Mouse (Mus musculus): ENCODE data around the gene Ina. TPM values are rescaled to one million over a fixed set of nuclear protein-coding genes. Genes with fewer than 3 reads are reported as not detected.

Ina gene
- polyA plus RNA-seq, 1 experiment from 2014 or later: not detected

DNA sequence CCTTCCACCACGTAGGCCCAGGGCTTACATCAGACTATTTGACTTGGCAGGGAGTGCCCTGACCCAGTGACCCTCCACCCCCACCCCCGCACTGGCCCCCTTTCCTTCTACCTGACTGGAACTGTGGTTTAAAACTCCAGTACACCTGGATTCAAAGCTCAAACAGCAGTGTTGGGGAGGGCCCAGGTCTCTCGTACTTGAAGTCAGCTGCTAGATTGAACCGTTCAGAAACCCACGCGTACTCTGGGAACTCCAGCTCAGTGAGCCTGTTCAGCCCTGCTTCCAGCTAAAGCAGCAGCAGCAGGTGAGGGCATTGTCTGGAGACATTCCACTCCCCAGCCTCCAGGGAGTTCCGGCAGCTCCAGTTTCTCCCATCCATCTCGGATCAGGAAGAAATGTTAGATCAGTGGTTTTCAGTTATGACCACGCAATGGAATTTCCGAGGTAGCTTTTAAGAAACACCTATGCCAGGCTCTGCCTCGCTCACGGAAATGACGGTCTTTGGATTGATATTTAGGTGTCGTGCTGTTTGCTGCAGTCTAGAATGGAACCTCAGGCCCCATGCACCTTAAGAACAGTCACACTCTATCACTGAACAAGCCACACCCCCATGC is 31.0 kb upstream of the Ina start:
- WGBS (ENCODE audit: insufficient replicate concordance): 48% methylated on average over 14 of the region's 14 CpGs
- DNase-seq (peak; percentile 73), ATAC-seq (peak; percentile 47)
- H3K36me3 ChIP-seq (replicated peaks; ENCODE audit: insufficient read depth, low read length): no peaks in the 10 kb centered on the region
- peaks cover 56% of the 10 kb centered on the region for H3K4me1 ChIP-seq (ENCODE audit: insufficient read depth)
- TF ChIP-seq CTCF (IDR thresholded peaks at IDR 0.05; ENCODE audit: low read depth) (no peak), EP300 (IDR thresholded peaks at IDR 0.05; ENCODE audit: low read depth) (no peak)
- no peak overlapping the region for H3K4me3 ChIP-seq (ENCODE audit: low read depth, low read length)
- no peaks in the 10 kb centered on the region for H3K27me3 ChIP-seq (ENCODE audit: insufficient read depth, low read length)
- no peaks in the 10 kb centered on the region for H3K9me3 ChIP-seq (ENCODE audit: low read length)
- H3K27ac ChIP-seq (ENCODE audit: low read depth): peak overlapping the region; percentile 89
- peak overlapping the region; percentile 45 for H3K9ac ChIP-seq (replicated peaks)
- peak overlapping the region; percentile 68 for H3K4me2 ChIP-seq (ENCODE audit: low read depth, low read length)

DNA sequence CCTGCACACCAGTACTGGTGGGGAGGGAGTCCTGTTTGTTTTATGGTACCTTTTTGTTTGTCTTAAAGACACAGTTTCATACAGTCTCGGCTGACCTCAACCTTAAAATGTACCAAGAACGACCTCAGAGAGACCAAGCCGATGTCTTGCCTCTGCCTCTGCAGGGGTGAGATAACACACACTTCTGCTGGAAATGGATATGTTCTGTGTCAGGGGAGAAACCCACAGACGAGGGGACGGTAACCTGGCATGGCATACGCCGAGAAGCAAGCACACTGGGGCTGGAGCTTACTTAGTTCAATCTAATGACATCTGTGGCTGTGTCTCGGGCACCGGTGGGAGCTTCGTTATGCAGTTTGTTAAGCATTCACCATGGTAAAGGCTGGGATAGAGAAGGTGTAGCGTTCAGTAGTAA is 30.5 kb upstream of the Ina start:
- ATAC-seq (peak; percentile 50), DNase-seq (peak; percentile 52)
- WGBS (ENCODE audit: insufficient replicate concordance): 12% methylated on average over 11 of the region's 11 CpGs
- Histone ChIP-seq H3K4me3 (ENCODE audit: low read depth, low read length) (no peak overlapping the region), H3K36me3 (replicated peaks; ENCODE audit: insufficient read depth, low read length) (no peaks in the 10 kb centered on the region), H3K9ac (replicated peaks) (peak overlapping the region; percentile 45), H3K4me2 (ENCODE audit: low read depth, low read length) (peak overlapping the region; percentile 68), H3K27ac (ENCODE audit: low read depth) (peak overlapping the region; percentile 89), H3K4me1 (ENCODE audit: insufficient read depth) (peaks cover 57% of the 10 kb centered on the region), H3K27me3 (ENCODE audit: insufficient read depth, low read length) (no peaks in the 10 kb centered on the region), H3K9me3 (ENCODE audit: low read length) (no peaks in the 10 kb centered on the region)
- no peak for TF ChIP-seq CTCF (IDR thresholded peaks at IDR 0.05; ENCODE audit: low read depth)
- peak; percentile 74 for TF ChIP-seq EP300 (IDR thresholded peaks at IDR 0.05; ENCODE audit: low read depth)

DNA sequence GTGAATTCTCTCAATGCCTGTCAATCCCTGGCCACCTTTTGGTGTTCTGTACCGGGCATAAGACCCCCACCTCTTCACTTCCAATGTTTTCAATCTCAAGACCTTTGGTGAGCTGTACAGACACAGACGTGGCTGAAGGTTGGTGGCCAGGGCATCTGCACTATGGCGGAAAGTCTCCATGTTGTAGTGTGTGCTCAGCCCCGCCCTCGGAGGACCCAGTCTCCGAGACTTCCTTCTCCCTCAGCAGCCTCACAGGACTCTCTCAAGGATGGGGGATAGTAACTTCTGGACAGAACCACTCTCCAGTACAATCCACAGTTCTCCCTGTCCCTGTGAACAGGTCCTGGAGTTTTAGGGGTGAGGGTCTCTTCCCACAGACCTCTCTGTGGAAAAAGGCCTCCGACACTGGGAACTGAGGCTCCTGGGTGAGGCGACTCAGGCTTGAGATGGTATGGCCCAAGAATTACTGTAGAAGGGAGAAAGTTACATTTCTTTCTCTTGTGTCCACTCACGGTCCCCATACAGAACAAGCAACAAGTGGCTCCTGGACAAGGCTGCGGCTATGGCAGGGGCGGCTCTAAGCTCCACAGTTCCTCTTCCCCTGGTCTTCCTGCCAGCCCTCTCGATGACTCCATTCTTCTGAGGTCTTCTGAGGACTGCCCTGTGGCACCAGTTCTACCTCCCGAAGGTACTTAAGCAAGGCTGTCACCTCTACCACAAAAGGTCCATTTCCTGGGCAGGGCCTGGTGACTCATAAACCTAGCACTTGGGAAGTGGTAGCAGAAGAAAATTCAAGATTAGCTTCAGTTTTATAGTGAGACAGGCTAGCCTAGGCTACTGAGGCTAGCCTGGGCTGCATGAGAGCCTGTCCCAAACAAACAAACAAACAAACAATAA is 29.5 kb upstream of the Ina start:
- Histone ChIP-seq H3K4me3 (ENCODE audit: low read depth, low read length) (no peak overlapping the region), H3K27me3 (ENCODE audit: insufficient read depth, low read length) (no peaks in the 10 kb centered on the region), H3K4me2 (ENCODE audit: low read depth, low read length) (peak overlapping the region; percentile 51), H3K4me1 (ENCODE audit: insufficient read depth) (peaks cover 59% of the 10 kb centered on the region), H3K36me3 (replicated peaks; ENCODE audit: insufficient read depth, low read length) (no peaks in the 10 kb centered on the region), H3K9me3 (ENCODE audit: low read length) (no peaks in the 10 kb centered on the region), H3K9ac (replicated peaks) (no peak overlapping the region), H3K27ac (ENCODE audit: low read depth) (peak overlapping the region; percentile 79)
- WGBS (ENCODE audit: insufficient replicate concordance): 63% methylated on average over 13 of the region's 13 CpGs
- TF ChIP-seq CTCF (IDR thresholded peaks at IDR 0.05; ENCODE audit: low read depth): no peak
- no peak for TF ChIP-seq EP300 (IDR thresholded peaks at IDR 0.05; ENCODE audit: low read depth)
- DNase-seq: peak; percentile 31
- ATAC-seq: no peak

DNA sequence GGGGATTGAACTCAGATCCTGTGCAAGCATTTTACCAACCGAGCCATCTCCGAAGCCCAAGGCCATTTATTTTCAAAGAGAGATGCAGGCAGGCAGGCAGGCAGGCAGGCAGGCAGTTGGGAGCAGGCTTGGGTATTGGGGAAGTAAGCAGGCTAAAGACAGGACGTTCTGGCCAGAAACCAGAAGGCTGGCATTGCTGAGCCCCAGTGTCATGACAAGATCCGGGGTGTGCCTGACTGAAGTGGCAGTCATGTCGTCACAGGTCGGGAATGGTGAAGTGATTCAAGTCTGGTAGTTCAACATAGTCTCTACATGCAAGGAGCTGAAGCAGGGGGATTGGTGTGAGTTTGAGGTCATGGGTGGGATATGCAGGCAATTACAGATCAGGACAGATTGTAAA is 26.9 kb upstream of the Ina start:
- no peaks in the 10 kb centered on the region for H3K27me3 ChIP-seq (ENCODE audit: insufficient read depth, low read length)
- H3K9ac ChIP-seq (replicated peaks): no peak overlapping the region; the same call in 1 of the 2 replicates
- H3K4me1 ChIP-seq (ENCODE audit: insufficient read depth): peaks cover 58% of the 10 kb centered on the region
- H3K9me3 ChIP-seq (ENCODE audit: low read length): no peaks in the 10 kb centered on the region
- TF ChIP-seq CTCF (IDR thresholded peaks at IDR 0.05; ENCODE audit: low read depth): no peak
- TF ChIP-seq EP300 (IDR thresholded peaks at IDR 0.05; ENCODE audit: low read depth): no peak; the same call in 1 of the 2 replicates
- 36% methylated on average over 6 of the region's 6 CpGs for WGBS (ENCODE audit: insufficient replicate concordance)
- H3K36me3 ChIP-seq (replicated peaks; ENCODE audit: insufficient read depth, low read length): no peaks in the 10 kb centered on the region
- H3K4me2 ChIP-seq (ENCODE audit: low read depth, low read length): peak overlapping the region; percentile 74
- ATAC-seq (no peak), DNase-seq (peak; percentile 55)
- H3K4me3 ChIP-seq (ENCODE audit: low read depth, low read length): no peak overlapping the region
- H3K27ac ChIP-seq (ENCODE audit: low read depth): peak overlapping the region; percentile 86

DNA sequence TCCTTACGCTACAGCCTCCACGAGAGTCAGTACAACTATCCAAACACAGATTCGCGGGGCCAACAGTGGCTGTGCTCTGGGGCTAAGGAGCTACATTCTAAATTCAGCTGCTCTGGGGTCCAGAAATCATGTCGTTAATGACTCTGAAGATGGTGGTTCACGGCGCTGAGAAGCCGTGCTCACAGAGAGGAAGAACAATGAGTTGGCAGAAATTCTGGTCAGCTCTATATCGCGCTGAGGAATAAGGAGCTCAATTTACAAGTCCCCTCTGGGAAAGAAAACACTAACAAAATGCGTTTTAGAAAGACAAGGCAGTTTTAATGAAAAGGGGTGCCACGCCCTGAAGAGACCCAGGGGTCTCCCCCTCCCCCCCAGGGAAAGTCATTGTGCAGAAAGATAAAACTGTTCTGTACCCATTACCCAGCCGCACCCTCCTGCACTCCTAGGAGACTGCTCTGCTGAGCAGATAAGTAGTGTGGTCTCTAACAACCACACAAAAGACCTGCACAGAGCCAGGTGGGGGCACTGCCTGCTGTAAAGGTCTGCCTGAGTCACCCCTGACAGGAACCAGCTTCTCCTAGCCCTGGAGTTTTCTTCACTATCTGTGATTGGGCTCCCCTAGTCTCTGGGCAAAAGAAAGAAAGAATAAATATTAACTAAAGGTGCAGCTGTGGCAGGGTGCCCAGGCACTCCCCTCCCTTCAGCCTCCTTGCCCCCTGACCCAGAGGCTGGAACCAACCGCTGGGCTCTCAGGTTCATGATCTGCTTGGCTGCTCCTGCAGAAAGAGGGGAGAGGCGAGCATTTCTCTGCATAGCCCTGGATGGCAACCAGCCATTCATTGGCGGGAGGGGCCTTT is 26.0 kb upstream of the Ina start:
- H3K9me3 ChIP-seq (ENCODE audit: low read length): no peaks in the 10 kb centered on the region
- 26% methylated on average over 16 of the region's 16 CpGs for WGBS (ENCODE audit: insufficient replicate concordance)
- H3K36me3 ChIP-seq (replicated peaks; ENCODE audit: insufficient read depth, low read length): no peaks in the 10 kb centered on the region
- H3K4me3 ChIP-seq (ENCODE audit: low read depth, low read length): peak overlapping the region; percentile 24
- H3K27ac ChIP-seq (ENCODE audit: low read depth): peak overlapping the region; percentile 86
- no peaks in the 10 kb centered on the region for H3K27me3 ChIP-seq (ENCODE audit: insufficient read depth, low read length)
- peaks cover 52% of the 10 kb centered on the region for H3K4me1 ChIP-seq (ENCODE audit: insufficient read depth)
- H3K9ac ChIP-seq (replicated peaks): peak overlapping the region; percentile 56
- ATAC-seq (peak; percentile 75), DNase-seq (peak; percentile 63)
- TF ChIP-seq CTCF (IDR thresholded peaks at IDR 0.05; ENCODE audit: low read depth) (no peak), EP300 (IDR thresholded peaks at IDR 0.05; ENCODE audit: low read depth) (peak; percentile 89)
- peak overlapping the region; percentile 74 for H3K4me2 ChIP-seq (ENCODE audit: low read depth, low read length)

Measured in liver, postnatal 0 days (tissue).